Mouse (Mus musculus) left cerebral cortex, adult 8-10 months (tissue): ENCODE results near the gene Fbxo30. TPM values are rescaled to one million over a fixed set of nuclear protein-coding genes. Genes with fewer than 3 reads are reported as not detected.

Experiments
- DNase-seq, 2 experiments: peaks; one replicate each; pipeline ENCODE4 v3.0.0; 2022; ENCODE audit warnings: low spot score in 2 of 2
- total RNA-seq, 4 experiments: library from RNA; stranded (reverse); gene quantifications; 2 replicates each; pipeline ENCODE4 v1.2.4; 2022

Gene Fbxo30
- total RNA-seq, 4 experiments from 2014 or later = 11.0 to 14.1 (median 12.2) TPM

DNA sequence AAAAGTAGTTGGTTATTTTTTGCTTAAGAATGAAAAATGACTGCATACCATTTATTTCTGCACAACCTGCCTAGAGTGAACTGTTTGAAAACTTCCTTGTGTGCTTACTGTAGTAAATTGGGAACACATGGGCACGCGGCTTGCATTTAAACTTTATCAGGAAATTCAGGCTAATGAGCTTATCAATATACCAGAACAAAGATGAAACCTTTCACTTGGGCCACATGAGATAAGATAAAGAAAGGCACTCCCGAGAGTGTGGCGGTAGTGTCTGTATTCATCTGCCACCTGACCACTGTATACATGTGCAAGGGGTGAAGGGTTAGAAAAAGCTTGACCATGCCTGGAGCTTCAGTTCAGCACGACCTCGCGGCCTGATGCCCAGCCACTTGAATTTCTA is 41.2 kb downstream of the Fbxo30 start:
- no peak for DNase-seq

GRCm38 (mm10) chr10:11323202-11323898 is 42.2 kb downstream of the Fbxo30 start:
- peak in 1 of 2 experiments; percentile 34 for DNase-seq

DNA sequence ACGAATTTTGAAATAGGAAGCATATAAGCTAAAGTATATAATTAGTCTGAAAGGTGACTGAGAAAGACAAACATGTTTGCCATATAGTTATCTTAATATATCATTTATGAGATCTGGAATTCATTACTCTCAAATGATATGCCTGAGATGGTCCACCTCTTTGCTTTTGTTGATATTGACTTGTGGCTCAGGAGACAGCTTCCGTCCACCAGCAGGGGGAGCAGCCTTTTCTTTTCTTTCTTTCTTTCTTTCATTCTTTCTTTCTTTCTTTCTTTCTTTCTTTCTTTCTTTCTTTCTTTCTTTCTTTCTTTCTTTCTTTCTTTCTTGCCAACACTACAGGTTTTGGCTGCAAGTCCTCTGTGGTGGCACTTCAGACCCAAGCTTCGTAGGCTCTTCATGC is 45.4 kb downstream of the Fbxo30 start:
- DNase-seq = no peak

GRCm38 (mm10) chr10:11343205-11344141 is 62.3 kb downstream of the Fbxo30 start, which contains the start of gene Epm2a:
TSS of gene Epm2a (plus strand) at chr10:11343404.
- DNase-seq = peak; percentile 49 to 65

DNA sequence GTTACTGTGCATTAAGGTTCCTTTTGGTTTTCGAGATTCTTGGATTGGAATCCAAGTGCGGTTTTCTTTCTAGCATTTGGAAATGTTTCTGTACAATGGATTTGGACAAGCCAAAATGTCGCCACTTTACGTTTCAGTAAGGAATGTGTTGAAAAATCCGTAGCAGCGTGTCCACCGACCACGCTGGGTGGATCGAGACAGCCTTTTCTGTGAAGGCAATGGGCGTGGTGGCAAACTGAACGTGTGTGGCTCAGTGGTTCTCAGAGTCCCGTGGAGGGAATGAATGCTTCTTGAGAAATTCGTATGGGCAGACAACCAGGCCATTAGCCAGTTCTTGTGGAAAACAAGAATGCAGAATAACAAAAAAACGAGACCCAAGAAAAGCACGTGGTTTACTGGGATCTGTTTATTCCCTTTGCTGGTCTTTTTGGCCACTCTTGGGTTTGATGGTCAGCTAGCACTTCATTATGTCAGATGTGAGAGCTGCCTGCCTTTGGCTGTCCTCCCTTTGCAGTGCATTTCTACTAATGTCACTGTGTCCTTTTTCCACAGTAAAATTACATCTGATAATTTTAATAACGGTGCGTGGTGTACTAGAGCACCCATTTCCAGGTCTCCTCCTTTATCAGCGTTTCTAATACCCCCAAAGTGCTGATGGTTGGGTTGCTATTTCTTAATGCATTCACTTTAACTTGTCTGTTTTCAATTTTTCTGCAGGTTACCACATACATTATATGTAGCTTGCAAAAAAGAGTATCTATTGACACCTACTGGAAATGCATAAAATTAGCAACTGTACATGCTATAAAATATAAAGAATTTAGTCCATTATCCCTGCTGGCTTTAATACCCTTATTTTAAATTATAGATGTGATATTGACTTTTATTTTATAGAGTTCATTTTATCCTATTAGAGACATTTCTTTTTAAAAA is 63.7 kb downstream of the Fbxo30 start:
- DNase-seq = no peak

Other genes with a start within 250 kb of the Fbxo30 start
- gene Grm1, start 199.0 kb upstream of the Fbxo30 start, total RNA-seq = 10 to 100 TPM; 40.9 to 46.7 (median 43.6) TPM
- gene Shprh, start 131.9 kb upstream of the Fbxo30 start, total RNA-seq = 10 to 100 TPM; 33.4 to 42.3 (median 35.9) TPM
- 10 to 100 TPM; 38.7 to 42.8 (median 40.1) TPM for gene Epm2a, start 62.1 kb downstream of the Fbxo30 start, total RNA-seq